Mouse (Mus musculus) MN1 (cell line): ENCODE measurements at regions not wholly inside any gene's neighbourhood (a gene's known extent, or its start where the extent isn't known, plus 50 kb on each side); places are given as distances from the start of the nearest gene placed in this dataset.

Source experiments
- DNase-seq: peaks from one replicate; pipeline ENCODE4 v3.0.0-alpha.2; 2016; ENCODE audit warnings: low spot score

DNA sequence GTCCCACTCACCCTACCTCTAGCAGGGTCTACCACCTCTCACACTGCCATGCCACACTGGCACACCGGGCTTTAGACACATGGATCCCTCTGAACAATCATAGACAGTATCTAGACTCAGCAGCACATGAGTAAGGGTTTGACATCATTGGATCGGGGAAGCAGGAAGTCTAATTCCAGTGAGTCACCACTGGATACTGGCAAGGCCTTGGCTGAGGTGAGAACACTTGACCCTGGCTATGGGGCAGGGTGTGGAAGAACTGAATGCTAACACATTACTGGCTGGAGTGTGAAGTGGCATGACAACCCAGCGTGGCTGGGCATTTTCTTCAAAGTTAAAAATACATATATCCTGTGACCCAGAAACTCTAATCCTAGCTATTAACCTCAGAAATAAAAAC lies 114.4 kb downstream of the H2afy start:
- no peak for DNase-seq

DNA sequence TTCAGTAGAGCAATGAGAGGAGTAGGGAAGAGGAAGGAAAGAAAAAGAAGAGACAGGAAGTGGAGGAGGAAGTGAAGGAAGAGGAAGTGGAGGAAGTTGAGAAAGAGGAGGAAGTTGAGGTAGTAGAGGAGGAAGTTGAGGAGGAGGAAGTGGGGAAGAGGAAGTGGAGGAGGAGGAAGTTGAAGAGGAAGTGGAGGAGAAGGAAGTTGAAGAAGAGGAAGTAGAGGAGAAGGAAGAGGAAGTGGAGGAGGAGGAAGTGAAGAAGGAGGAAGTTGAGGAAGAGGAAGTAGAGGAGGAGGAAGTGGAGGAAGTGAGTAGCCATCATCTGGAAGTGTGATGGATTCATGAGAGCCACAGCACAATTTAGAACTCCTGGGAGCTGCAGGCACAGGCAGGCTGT lies 122.2 kb downstream of the H2afy start:
- no peak for DNase-seq

DNA sequence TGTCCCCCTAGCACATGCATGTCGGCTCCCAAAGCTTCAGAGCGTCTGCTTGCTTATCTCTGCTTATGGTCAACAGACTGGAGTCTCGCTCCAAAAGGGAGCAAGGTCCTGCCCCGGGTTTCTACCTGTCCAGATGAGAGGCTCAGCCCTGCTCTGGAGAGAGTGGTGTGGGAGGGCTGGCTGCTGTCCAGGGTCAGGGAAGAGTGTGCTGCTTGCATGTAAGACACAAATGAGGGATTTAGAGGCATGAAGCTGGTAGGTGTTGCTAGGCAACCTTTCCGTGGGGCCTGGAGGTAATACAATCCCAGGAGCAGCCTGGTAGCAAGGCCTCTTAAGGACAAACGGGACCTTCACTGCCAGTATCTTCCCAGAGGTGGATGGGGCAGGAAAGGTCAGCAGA lies 125.7 kb downstream of the H2afy start:
- peak; percentile 71 for DNase-seq

DNA sequence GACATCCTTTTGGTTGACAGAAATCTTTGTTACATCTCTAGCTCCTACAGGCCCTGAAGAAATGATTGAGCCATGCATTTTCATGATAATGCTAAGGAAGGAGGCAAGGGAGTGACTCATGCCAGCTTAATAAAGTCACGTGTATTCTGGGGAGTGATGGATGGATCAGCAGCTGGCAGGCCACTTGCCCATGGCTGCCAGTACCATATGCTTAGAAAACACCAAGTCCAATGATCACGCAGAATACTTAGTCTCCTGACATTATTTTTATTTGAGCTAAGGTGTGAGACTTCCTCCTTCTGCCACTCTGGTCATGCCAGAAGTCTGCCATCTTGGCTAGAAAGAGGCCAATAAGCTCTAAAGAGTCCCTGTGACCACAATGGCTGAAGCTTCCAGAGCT lies 129.3 kb downstream of the H2afy start:
- DNase-seq: peak; percentile 41

DNA sequence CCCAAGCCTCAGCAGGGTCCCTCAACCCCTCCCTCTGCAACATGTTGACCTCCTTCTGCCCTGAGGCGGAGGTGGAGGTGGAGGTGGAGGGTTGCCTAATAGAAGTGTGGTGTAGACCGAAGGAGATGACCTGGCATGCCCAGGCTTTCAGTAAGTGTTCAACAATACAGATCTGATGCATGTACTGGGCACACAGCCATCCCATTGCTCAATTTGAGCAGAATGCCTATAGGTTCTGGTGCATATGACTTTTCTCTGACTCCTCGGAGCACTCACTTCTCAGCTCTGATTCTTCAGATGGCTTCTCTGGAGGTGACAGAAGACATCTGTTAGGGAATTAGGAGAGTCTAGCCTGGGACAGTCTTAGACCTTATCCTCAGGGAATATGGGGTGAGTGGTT lies 130.4 kb downstream of the H2afy start:
- DNase-seq: peak; percentile 32

DNA sequence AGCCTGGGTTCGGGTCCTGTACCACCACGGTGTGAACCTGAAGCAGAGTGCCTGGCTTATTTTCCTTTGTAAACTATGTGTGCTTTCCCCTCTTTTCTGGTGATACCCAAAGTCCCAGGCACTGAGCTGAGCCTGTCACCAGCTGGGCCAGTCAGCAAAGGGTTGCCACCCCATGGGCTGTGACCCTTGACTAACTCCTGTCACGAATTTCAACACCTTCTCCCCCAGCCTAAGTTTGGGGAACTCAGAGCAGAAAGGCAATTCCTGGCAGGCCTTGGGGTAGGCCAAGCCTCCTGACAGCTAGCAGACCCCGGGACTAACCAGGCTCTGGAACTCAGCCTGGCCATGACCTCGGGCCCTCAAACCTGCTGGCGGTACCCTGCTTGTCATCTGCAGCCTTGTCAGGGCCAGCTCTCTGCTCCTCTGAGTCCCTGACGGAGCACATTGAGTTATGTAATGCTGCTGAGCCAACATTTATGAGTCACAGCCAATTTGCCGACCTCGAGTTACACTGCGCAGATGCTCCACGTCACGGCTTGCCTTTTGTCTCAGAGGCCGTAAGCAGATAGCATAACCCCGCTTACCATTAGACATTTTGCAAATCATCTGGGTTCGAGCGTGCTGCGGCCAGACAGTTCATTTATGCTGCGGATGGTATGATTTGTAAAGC lies 132.3 kb downstream of the H2afy start:
- peak; percentile 94 for DNase-seq

DNA sequence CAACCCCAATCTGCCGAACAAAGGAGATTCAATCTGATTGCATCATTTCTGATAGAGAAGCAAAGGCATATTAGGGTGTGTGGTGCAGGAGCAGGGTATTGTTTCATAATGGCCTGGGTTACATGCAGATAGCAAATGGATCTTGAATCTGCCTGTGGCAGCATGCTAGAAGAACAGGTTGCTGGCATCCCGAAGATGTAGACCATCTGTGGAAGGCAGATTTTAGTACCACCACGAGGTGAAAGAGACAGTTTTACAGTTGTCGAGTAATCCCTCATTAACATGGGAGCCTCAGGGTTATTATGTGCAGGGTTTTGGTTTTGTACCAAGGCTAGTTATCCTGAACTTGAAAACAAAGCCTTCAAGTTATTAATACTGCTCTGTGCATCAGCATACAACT lies 140.9 kb downstream of the H2afy start:
- DNase-seq: no peak

DNA sequence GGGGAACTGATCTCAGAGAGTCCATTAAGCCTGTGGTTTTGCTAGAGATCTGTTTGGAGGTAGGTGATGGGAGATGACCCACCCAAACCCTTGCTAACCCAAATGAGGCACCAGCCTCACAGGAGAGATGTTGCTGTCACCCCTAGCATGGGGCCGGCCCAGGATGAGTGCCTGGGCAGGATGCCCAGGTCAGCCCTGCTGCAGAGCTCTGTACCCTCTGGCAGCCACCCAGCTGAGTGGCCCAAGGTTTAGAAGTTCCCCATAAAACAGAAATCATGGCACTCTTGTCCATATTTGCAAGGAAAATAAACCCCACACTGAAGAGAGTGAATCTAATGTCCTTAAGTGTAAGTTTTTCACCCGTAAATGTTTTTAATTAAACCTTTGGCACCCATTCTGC lies 141.7 kb downstream of the H2afy start:
- peak; percentile 64 for DNase-seq

DNA sequence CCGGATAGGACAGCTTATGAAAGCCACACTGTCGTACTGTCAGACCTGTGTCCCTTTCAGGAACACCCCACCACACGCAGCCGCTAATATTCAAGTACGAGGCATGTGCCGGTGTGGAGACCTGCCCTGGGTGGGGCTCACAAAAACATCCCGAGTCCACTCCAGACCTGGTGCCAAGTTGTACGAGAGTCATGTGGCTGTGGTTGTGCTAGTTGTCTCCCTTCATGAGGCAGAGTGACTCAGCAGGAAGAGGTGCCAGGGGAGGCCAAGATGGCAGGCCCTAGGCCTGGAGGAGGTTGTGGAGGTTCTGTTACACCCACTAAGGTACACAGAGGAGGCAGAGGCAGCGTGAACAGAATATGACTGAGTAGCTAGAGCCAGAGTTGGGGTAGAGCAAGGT lies 143.5 kb downstream of the H2afy start:
- DNase-seq: no peak

DNA sequence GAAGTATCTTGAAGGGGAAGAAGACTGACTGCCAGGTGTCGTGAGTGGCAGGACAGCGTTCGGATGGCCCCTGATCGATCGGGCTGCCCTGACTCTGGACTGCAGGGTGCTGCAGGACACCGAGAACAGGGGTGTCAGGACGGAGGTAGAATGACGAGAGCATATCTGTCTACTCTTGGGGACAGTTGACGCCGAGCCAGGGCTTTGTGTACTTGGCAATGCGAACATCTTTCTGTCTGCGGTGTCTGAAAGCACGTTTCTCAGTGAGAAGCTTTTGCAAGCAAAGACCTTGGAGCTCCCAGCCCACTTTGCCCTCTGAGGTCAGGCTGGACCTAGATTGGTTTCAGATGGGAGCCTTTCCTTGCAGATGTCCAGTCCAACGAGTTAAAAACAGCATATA lies 144.9 kb downstream of the H2afy start:
- DNase-seq: no peak

DNA sequence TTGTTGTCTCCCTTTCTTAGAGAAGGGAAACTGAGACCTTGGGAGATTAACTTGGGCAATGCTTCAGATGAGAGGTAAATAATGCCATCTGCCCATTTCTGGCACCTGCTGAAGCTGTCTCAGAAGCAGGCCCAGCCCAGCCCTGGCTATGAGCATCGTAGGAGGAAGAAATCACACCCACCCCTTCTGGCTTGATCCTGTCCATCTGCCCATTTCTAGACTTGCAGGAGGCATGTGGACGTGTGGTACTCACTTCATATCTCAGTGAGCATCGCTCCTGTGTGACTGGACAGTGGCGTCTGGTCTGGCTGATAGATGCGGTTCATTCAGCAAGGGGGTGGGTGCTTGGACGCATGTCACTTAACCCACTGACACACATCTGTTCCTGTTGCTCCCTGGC lies 146.0 kb downstream of the H2afy start:
- DNase-seq: peak; percentile 54

DNA sequence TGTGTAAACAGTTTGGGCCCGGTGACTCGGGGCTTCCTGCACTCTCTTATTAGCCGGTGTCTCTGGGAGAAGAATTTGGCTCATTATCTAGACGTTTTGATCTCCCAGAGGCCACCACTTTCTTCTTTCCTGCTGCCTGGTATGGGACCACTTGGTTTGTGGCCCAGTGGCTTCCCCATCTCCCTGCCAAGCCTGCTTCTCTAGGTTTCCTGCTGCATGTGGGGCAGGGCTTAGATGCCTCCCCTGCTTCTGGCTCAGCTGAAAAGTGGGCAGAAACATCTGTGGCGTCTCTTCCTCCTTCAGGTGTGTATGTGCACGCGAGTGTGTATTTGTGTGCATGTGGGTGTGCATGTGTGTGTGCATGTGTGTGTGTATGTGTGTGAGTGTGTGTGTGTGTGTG lies 146.8 kb downstream of the H2afy start:
- DNase-seq: no peak

DNA sequence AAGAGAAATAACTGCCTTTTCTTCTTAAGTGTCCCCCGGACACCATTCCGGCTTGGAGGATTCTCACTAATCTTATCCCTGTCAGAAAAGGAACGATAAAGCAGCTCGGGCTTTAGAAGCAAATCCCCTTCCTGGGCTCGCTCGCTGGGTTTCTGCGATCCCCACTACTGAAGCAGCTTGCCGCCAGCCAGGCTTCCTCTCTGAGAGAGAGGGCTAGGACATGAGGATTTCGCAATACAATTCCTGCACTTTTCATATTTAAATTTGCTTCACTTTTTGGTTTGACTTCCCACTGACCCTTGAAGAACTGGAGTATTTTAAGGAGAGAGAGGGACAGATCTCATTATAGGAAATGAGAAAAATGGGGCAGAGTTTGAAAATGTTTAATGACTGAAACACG lies 149.4 kb upstream of the Pitx1 start:
- no peak for DNase-seq

DNA sequence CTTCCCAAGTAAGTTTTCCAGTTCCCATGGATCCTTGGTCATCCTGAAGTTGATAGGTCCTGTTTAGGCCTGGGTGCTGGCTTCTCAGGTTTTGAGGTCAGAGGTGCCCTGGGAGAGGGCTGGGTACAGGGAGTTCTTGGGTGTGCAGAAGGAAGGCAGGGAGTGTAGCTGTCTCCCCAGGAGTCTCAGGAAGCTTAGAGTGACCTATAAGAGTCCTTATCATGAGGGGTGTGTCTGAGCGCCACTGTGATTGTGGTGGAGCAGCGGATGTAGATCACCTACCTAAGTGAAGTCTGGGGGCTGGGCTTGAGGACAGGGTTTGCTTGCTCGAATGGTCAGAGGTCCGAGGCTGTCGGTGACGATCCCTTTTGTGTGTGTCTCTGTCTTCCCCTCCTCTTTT lies 148.8 kb upstream of the Pitx1 start:
- no peak for DNase-seq

DNA sequence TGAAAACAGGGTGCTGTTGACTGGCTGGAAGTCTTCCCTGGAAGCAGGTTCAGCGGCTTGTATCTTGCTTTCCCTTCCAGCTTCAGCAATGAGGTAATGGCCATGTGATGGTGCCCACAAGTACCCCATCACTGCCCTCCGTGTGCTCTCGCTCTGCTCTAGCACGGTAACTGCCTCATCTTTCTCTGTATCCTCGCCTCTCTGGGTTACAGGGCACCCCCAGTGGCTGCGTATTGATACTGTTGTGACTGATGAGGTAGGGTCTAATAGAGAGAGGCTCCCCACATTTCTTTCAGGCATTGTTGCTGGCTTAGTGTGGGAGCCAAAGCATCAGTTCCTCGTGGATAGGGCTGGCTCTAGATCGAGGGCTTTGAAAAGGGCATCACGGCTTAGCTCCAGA lies 147.9 kb upstream of the Pitx1 start:
- DNase-seq: no peak

DNA sequence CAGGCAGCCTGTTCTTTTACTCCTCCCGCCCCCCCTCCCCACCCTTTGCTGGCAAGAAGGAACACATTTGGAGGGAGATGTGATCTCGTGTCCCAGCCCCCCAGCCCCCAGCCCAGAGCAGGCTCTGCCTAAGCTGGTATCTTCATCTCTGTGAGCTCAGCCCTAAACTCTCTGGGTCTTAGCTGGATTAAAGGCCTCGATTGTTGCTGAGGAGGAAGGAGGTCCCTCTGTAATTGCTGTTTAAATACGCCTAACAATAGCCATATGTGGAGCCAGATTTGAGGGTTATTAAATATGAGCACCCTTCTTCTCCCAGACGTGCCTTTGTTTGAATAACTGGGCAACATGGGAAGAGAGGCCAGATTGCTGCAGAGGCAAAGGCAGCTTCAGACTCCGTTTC lies 145.0 kb upstream of the Pitx1 start:
- no peak for DNase-seq

DNA sequence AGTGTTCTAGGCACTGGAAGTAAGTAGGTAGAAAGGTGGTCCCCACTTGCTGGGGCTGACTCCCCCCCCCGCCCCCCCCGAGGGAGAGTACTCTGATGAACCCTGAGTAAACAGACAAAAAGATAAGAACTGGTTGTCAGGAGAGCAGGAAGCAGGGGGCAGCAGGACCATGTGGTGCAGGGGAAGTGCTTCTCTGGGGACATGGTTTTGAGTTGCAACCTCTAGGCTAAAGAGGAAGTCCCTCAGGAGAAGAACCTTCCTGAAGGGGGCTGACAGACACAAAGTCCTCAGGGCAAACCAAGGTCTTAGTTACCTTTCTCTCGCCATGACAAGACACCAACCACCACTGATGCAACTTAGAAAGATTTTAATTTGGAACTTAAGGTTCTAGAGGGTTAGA lies 141.9 kb upstream of the Pitx1 start:
- DNase-seq: no peak

DNA sequence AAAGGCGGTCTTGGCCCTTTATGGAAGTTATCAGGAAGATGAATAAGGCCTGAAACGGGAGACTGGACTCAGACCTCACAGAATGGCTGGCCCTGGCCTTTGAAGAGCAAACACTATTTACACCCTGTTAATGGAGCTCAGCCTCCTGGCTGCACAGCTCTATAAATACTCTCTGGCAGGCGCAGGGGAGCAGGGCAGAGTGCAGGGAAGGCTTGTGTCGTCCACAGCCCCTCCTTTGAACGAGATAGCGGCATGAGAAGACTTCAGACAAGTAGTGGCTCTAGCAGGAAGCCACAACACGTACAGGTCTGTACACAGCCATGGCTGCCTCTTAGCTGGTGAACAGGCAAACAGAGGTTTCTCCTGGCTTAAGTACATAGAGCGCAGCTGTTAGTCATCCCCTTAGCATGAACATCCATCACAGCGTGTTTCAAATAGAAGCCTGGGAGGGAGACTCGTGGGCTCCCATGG lies 141.0 kb upstream of the Pitx1 start:
- DNase-seq: no peak

DNA sequence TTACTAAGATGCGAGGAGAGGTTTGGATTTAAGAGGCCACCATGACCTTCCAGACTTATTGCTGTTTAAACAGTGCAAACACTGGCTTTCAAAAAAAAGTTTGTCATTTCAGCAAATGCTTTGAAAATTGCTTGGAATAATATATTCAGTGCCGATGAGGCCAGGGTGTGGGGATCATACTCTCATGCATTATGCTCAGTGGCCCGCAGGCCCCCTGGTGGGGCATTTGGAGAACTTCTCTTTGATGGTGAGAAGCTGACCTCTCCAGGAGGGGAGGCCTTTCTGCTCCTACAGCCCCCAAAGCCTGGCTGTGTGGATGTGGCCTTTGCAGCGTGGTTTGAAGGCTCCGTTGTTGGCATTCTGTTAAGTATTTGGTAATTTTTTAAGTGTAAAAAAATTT lies 138.1 kb upstream of the Pitx1 start:
- no peak for DNase-seq

DNA sequence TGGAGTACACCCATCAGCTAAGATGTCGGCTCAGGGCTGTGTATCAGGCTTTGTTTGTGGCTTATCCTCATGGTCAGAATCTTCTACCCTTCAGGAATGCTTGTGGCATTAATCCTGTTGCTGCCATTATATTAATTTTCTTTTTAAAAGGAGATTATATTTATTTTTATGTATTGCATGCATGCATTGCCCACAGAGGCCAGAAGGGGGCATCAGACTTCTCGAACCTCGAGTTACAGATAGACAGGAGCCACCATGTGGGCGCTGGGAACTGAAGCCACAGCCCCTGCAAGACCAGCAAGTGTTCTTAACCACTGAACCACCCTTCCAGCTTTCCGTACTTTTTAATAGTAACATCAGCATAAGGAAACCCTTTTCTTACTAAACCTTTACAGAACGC lies 134.7 kb upstream of the Pitx1 start:
- DNase-seq: no peak

DNA sequence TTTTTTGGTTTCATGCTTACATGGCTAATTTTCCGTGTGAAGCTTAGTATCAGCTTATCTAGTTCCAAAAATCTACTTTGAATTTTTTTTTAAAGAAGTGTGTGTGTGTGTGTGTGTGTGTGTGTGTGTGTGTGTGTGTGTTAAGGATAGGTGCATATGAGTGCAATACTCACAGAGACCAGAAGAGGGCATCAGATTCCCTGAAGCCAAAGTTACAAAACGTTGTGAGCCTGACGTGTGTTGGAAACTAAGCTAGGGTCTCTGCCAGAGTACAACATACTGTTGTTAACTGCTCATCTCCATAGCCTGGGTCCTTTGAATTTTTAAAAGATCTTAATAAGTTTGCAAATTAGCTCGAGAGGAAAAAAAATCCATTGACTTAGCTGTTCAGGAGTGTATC lies 133.5 kb upstream of the Pitx1 start:
- DNase-seq: no peak

DNA sequence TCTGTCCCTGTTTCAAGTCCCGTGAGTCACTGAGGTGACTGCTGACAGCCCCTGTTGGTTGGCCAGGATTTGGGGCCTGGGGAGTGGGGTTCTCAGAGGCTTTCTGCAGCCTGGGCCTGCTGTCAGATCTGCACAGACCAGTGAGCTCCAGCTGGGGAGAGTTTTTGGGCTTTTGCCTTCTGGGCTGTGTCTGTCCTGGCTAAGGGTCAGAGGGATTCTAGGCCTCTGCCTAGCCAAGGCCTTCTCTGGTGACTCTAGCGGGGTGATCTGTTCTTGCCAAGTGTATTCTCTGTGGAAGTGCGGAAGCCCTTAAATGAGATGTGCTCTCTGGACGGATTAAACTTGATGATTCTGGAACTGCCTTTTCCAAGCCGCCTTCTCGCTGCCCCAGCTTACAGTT lies 131.2 kb upstream of the Pitx1 start:
- no peak for DNase-seq

DNA sequence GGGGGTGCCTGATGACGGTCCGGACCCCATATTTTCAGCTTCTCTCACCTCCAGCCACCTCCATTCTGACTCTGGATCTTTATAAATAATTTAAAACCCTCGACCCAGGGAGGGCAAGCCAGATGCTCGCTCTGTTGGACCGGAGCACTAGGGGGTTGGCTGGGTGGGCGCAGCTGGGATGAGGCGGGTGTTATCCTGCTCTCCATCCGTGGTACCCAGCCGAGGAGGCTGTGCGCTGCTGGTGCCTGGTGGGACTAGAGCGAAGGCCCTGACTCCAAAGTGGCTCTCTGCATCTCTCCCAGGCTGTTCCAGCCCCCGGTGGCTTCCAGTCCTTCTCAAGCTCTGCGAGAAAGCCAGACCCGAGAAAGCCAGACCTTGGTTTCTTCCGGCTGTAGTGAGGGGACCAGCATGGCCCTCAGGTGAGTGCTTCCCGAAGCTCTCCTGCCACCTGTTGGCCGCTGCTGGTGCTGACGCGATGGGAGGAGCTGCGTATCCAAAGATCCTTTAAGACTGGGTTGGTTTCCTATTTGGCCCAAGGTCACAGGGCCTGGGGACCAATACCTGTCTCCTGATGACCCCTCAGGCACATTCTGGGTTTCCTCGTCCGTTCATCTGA lies 127.1 kb upstream of the Pitx1 start:
- DNase-seq: peak; percentile 89

DNA sequence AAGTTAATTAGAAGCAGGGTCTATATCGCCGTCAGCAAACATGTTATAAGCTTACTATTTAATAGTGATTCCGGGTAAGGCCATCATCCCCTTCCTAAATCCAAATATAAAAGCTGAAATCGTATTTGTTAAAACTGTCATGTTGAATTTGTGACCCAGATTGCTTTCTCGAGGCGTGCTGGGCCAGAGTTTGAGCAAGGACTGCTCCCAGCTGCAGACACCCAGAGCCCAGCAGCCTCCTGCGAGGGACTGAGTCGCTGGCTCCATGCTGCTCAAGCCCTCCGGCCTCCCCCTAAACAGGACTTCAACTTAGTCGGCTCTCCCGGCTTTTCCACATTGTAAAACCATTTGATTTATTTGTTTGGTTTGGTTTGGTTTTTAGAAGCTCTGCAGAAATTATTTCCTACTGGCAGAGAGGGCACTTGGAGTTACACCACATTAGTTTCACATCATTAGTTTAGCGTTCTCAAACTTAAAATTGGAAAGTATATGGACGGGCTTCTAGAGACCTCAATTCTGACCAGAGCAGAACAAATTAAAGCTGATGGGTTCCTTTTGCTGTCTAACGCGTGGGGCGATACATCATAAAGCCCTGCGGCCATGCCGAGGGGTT lies 126.4 kb upstream of the Pitx1 start:
- peak; percentile 27 for DNase-seq
